Mouse (Mus musculus) olfactory bulb, adult 2 months (tissue): ENCODE data around the gene Wars.

Source experiments
- CTCF ChIP-seq: fragments of 200-500 bp; IDR thresholded peaks from 2 replicates; pipeline ENCODE4 v1.5.1; 2012; ENCODE audit warnings: low read depth, mild to moderate bottlenecking, low read length, moderate library complexity; ENCODE audit not compliant: insufficient read depth
- POLR2A ChIP-seq: fragments of 200-500 bp; IDR thresholded peaks from 2 replicates; pipeline ENCODE4 v1.6.1; 2012; ENCODE audit warnings: mild to moderate bottlenecking, low read depth, low read length, moderate library complexity; ENCODE audit not compliant: insufficient read depth

- no peak for TF ChIP-seq POLR2A
- no peak for TF ChIP-seq CTCF
Observed at GRCm38 (mm10) chr12:108849488-108850022, 44.4 kb downstream of the Wars start.
